Mouse (Mus musculus): ENCODE results near the gene Slc22a22.

GRCm38 (mm10) chr15:57398439-57399148, 78.8 kb downstream of the Slc22a22 start:
- TF ChIP-seq CTCF (IDR thresholded peaks at IDR 0.05; ENCODE audit: low read depth, low read length) (no peak), POLR2A (IDR thresholded peaks at IDR 0.05; ENCODE audit: extremely low read depth, insufficient read depth, low read length) (no peak)
